Mouse (Mus musculus) retina, adult 2 months (tissue): ENCODE results near the gene Snd1.

Experiments used
- DNase-seq: peaks from one replicate; pipeline ENCODE4 v3.0.0-alpha.2; 2012; ENCODE audit warnings: low read depth, low spot score

The Snd1 gene

DNA sequence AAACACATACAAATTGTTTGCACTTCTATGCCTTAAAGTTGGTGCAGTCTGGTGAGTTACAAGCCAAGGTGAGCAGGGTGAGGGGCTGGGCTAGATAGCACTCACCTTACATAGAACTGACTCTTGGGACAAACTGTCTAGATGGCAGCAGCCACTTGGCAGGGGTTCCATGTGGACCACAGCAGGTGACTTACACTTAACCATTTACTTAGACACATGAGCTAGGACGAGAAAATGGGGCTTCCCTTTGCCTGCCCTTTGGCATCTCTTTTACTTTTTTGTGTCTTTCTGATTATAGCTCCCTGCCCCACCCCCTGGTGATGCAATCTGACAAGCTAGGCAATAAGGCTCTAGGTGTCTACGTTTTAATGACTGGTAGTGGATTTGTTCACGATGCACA is 274.3 kb downstream of the Snd1 start:
- no peak for DNase-seq

DNA sequence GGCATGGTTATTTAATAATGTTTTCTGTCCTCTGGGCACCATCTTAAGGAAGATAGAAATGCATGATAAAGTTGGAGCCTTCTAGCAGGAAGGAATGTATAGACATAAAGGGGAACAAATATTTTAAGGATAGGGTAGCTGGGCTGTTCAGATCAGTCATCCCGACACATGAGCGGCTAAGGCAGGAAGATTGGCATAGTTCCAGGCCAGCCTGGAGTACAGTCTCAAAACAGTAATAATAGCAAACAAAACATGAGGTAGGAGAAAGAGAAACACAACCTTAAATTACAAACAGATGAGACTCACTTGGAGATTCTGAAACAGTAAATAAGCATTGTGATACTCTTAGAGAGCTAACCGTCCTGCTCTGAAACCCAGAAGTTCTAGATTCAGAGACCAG is 276.2 kb downstream of the Snd1 start:
- no peak for DNase-seq

DNA sequence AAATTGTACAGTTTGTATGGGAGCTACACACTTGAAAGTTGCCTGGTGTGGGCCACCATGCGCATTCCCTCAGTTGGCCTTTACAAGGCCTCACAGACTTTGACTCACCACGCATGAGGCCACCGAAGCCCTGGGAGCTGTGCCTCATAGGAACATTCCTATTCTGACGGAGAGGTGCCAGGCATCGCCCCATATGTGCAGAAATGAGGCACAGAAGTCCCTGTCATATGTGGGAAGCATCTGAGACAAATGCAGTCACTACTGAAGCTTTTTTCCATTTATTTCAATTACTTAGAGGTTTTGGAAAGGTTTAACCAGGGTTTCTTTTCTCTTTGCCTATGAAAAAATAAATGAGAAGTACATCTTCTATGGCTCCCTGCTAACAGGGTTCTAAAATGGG is 278.3 kb downstream of the Snd1 start:
- no peak for DNase-seq

DNA sequence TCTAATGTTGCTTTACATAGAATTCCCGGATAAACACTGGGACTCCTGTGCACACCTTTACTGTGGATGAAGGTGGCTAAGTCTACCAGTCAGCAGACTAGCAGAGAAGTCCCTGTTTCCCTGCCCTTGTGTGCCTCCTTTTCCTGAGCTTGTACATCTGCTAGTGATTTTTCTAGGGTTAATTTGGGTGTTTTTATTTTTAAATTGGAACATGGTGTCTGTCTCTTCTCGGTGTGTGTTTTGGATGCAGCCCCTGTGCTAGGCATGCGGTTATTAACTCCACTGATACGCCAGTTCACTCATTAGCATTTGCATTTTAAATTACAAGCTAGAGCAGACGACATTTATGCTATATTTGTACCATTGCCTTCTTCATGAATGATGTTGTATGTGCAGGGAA is 278.7 kb downstream of the Snd1 start:
- no peak for DNase-seq

DNA sequence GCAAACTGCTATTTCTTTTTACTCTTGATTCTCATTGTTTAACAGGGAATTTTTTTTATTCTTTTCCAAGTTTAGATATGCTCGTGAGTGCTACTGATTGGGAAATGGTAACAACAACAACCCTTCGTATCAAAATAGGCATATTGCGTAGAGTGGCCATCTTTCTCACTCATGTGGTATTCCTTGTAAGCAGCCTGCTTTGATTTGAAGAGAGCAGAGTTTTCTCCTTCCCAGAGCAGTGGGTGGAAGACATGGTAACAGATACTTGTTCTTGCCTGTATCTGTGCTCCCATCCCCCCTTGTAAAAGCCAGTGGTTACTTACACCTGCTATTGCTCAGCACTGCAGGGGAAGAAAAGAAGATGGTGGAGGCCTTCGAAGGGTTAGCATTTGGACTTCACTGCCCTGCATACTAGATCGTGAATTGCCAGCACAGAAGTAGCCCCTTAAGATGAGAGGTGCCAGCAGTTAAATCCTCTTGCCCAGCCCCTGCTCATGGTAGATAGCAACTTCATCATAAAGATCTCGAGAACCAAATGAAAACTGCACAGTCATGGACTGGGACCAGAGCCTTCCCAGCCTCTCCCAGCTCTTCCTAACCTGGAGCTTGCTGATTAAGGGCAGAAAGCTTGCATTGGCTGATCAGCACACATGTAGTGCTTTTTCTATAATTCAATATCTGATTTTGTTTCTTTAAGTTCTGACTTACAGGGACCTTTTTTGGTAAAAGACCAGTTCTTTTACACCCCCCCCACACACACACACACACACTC is 279.4 kb downstream of the Snd1 start:
- DNase-seq = no peak

DNA sequence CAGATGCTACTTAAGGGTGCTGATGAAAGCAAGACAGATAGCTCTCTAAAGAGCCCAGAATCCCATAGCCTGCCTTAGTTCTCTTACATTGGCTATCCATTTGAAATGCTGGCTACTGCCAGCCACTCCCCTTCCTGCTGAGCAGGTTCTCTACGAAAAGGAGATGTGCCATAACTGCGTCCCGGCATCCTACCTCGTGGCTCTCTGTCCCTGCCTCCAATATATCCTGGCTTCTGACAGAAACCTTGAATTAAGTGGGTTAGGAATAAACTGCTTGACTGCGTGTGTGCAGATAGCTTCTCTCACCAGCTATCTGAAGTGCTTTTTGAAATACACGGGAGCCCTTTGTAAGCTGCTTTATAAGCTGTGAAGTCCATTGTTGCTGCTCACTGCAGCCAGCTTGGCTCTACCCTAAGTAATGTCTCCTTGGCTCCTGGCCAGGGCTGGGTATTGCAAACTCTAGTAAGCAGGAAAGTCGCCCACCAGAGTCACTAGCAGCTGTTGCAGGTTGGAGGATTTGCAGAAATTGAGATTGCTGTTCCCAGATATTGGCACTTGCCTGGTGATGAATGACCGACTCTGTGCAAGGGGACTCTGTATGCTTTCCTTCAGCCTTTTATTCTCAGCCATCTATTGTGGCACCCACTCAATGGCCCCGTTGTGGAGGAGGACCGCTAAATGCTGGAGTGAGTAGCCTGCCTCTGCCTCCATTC is 281.5 kb downstream of the Snd1 start:
- DNase-seq = no peak

DNA sequence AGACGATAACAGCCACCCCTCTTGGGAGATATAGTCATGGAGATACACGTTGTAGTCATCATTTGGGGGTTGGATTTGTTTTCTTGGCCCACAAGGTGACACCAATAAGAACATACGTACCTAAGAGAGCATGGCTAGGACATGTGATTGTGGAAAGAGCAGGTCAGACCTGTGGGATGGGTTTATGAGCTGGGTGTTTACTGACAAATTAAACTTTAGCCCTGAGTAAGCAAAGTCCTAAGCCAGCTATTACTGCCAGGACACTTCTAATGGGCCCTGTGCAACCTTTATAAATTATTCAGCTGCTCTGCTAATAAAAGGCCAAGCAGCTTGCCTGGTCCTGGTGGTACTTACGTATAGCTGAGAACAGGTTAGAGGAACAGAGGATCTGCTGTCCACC is 283.4 kb downstream of the Snd1 start:
- no peak for DNase-seq

DNA sequence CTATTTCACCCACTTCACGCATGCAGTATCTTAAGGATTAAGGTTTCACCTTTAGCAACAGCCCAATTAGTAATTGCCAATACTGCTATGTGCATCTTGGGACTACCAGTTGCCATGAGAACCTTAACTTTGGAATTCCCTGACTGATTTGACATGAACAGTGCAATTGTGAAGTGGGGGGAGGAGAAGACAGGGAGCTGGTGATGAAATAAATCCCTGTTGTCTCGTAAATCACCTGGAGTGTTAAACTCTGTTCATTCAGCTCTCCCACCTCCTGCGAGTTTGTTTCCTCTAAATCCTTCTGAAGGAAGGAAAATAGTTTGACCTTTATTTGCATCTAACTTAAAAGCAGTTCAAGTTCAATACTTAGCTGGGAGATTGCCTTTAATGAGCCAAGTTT is 286.8 kb downstream of the Snd1 start:
- no peak for DNase-seq

DNA sequence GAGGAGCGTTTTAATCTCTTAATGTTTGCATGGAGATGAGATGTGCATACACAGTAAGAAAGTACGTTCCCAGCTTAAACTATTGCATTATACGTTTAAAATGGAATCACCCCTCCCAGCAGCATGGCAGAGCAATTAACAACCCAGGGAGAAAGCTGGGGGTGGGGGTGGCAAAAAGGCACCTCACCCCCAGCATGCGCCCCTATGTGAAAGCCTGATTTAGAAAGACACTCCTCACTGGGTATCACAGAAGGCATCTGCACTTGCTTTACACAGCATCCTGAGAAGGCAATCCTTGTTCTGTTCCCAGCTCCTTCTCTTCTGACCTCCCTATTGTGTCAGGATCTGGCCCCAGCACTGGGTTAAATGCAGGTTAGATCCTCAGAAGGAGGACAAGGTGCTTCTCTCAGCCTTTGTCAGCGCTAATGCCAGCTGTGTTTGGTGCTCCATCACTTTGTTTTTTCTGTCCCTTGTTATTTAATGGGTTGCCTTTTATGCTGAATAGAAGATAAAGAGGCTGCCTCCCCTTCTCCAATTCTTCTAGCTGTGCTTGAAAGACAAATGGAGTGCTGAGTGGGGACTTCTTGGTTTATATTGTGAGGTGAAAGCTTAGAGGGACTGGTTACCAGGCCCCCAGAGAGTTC is 287.3 kb downstream of the Snd1 start:
- no peak for DNase-seq

DNA sequence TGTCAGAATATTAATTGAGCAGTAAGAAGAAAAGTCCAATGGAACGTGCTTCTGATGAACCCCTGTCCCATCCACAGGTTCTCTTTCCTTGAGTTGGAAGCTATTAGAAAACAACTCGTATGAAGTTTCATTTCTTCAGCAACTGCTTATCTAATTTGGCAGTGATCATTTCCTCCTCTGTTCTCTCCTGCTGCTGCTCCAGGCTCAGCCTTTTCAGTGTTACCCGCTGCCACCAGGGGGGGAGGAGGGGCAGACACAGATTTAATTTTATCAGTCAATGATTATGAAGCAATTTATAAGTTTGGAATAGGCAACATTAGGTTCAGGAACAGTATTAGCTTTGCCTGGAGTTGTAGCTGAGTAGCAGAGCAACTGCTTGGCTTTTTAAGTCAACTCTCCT is 291.7 kb downstream of the Snd1 start:
- DNase-seq = no peak

DNA sequence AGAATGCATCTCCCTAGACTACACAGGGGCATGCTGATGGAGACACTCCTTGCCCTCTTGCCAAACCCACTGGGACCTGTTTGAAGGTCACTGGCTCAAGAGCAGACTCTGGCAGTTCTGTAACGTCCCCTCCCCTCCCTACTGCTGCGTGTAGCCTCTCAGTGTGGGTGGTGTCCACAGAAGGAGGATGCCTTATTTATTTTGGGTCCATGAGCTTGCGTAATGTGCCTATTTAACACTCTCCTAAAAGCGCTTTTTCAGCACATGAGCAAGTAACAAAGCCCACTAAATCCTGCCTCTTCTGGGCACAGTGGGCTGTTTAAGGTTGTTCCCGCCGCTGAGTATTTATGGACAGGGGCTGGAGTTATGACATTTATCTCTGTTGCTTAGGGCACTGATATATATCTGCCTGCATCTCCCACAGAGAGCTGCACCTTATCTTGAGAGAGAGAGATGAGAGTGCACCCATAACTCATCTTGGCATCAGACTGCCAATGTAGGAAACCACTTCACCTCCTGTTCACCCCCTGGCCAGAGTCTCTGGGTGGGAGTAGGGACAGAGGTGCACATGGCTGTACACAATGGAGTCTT is 293.0 kb downstream of the Snd1 start:
- DNase-seq = no peak

DNA sequence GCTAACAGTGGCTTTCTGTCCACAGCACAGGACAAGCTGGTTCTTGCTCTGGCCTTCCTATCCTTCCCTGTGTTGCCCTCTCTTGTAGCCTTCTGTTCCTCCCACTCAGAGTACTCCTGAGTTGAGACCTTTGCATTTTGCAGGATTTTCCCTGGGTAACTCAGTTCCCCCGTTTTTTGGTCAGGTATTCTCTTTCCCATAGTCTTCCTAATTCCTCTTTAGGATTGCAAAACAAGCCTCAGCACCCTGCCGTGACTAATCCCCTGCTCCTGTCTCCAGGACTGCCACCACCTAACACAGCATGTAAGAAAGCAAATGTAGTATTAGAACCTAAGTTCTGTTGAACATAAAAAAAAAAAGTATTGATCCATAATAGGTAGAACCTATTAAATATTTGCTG is 296.4 kb downstream of the Snd1 start:
- no peak for DNase-seq

DNA sequence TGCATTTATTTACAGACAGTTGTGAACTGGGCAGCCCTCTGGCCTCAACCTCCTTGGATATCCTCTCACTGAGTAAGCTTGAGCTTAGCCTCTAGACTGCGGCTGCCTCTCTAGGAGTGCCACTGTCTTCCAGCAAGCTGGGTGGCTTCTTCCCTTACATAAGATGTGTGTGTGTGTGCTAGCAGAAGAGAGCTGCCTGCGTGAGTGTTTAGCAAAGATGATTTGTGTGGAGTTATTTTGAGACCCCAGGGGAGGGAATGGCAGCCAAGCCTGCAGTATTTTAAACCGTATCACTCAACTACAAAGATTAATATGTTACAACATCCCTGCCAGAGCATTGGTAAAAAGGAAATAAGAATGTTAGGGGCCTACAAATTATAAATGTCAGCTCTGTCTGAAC is 306.8 kb downstream of the Snd1 start:
- no peak for DNase-seq

DNA sequence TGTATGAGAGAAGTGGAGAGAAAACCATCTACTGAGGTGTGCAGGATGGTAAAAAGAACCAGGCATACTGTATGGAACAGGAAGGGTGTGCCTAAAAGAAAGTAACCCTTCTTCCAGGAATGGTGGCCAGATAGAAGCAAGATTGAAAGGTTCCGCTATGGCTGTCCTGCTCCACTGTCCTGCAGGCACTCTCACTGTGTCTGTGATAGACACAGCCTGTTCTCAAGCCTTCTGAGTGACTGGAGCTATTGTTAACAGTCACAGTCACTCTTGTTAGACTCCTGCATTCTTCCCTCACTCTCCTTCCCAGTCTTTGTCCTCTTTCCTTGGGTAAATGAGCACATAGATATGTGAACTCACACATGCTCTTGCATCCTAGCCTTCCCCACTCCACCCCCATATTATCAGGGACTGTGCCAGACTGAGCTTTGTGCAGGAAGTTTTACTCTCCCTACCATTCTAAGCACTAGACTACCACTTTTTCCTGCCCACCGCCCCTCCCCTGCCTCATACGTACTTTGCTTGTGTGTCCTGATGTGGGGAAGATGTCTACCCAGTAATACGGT is 308.2 kb downstream of the Snd1 start:
- DNase-seq = no peak

DNA sequence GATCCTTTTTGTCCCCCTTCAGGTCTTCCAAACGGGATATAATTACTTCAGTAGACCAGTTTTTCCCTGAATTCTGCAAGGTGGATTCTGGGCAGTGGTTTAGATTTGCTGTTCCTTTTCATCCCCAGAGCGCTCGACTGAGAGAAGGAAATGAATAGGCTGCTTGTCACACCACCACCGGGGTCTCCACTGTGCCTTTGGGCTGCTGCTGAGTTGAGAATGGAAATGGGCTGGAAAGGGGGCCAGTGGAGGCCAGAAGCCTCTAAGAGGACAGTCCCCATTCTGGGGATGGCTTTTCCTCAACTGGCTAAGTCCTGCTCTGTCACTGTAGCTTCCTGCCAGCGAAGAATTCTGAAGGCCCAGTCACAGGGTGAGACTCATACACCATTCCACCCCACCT is 309.0 kb downstream of the Snd1 start:
- DNase-seq = no peak

DNA sequence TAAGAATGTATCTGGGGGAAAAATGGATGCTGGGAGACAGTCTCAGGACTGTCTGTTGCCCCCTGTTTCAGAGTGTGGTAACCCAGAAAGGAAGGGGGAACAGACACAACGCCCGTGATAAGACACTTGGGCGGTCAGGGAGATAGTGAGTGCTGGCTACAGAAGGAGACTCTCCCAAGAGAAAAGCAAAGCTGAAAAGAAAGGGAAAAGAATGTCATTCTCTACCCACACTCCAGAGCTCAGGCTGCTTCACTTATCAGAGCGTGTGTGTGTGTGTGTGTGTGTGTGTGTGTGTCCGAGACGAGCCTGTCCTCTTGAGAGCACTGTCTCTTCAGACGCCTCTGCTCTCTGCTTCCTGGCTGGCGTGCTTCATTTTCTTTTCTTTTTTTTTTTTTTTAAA is 310.8 kb downstream of the Snd1 start:
- no peak for DNase-seq

DNA sequence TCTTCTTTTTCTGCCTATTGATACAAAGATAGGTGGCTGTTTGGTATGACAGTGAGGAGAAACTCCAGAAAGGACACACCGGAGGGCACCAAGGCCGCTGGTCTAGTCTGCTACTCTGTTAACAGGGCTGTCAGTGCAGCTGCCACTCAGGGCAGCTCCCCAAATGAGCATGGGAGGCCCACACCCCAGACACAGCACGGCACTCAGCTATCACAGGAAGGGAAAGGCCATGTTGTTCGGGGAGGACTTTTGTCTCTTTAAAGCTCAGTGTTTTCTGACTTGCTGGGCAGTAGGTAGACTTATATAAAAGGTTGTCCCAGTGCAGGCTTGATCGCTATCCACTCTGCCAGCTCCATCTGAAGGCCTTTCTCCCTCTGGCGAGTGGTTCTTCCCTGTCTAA is 312.2 kb downstream of the Snd1 start:
- no peak for DNase-seq

DNA sequence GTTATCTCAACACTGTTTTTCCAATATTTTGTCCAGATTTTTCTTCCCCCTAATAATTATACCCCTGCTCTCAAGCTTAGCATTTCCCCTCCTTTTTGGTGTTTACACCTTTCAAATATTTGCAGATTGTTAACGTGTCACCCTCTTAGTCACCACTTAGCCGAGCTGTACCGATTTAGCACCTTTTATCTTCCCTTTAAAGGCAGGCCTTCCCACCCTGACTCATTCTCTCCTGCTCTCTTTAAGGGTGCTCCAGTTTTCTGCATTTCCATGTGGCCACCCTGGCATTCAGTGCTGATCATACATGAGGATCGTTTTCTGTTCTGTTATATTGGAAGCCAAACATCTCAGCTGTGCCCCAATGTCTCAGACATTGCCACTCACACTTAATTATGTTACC is 314.7 kb downstream of the Snd1 start:
- DNase-seq = no peak

DNA sequence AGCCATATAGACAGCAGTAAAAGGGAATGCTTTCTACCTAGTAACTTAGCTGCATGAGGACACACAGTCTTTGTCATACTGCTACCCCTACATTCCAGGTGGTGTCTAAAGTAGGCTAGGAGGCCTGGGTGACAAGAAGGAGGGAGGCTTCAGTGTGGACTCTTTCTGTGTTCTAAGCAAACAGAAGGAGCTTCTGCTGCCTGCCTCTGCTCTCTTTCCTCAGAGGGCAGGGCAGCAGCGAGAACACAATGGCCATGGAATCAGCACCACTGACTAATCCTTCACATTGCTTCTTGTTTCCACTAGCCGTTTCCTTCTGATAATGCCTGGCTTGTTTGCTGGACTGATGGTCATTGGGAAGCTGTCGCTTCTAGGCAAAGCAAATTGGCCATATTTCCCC is 316.2 kb downstream of the Snd1 start:
- no peak for DNase-seq

DNA sequence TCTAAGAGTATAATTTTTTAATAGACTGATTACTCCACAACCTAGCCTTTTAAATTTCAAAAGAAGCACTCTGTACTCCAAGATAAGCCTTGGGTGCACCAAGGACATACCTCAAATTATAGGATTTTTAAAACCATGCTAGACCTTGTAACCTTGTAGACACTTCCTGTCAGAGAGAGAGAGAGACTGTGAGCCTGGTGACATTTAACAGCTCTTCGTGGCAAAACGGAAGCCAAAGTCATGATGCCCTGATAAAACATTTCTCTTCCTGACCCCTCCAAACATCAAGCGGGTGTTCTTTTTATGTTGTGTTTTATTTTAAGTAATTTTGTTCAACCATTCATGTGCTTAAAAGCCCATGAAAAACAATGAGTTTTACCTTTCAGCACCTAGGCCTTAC is 316.9 kb downstream of the Snd1 start:
- DNase-seq = no peak

DNA sequence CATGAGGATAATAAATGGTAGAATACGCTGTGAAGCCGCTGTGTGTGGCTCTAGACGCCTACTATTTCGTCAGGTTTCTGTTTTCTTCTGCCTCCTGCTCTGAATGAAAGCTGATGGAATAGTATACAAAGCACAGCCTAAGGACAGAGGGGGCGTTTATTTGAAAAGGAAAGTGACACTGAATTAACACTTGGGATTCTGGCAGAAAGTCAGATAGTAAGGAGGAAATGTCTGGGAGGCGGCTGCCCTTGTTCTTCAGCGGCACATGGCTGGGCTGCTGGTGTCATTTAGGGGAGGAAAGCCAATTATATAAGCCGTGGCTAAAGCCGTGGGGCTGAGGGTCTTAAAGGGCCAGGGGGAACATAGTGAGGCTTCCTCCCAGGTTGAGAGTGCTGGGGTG is 320.4 kb downstream of the Snd1 start:
- no peak for DNase-seq

DNA sequence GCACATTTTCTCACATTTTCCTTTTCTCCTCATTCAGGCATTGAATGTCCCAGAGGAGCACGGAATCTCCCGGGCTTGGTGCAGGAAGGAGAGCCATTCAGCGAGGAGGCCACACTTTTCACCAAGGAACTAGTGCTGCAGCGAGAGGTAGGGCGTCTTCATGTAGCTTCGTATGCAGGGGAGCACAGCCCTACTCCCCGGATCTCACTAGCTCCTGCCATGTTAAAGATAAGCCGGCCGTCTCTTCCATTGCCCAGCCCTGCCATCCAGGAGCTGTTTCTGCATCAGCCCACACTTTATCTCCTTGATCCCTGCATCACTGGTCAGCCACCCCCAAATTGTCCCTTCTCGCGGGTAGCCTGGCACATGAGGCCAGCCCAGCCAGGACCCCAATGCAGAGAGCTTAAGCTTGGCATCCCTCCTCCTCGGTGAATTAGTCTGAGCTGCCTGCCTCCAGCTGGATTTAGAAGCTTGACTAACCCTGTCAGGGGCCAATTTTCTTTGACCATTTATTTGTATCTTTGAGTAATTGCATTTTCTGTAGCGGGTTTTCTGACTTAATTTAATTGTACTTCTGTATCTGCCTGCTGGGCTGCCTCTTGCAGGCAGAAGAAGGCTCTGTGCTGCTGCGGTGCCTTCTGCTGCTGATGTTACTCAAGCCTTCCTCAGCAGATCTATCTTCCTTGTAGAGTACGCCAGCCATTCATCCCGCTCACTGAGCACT is 321.0 kb downstream of the Snd1 start:
- no peak for DNase-seq
